Mouse (Mus musculus) kidney, adult 2 months (tissue): ENCODE results near the gene Tnrc6b.

Source experiments
- CTCF ChIP-seq: fragments of 200-500 bp; conservative IDR thresholded peaks from 2 replicates; pipeline ENCODE4 v1.5.1; 2011; ENCODE audit warnings: low read depth, mild to moderate bottlenecking, control low read depth, low read length, moderate library complexity, mixed read lengths; ENCODE audit not compliant: insufficient read depth, insufficient read length
- POLR2A ChIP-seq: fragments of 200-500 bp; IDR thresholded peaks from one replicate; pipeline ENCODE4 v1.6.1; 2011; ENCODE audit warnings: low read depth, low read length, control low read depth

DNA sequence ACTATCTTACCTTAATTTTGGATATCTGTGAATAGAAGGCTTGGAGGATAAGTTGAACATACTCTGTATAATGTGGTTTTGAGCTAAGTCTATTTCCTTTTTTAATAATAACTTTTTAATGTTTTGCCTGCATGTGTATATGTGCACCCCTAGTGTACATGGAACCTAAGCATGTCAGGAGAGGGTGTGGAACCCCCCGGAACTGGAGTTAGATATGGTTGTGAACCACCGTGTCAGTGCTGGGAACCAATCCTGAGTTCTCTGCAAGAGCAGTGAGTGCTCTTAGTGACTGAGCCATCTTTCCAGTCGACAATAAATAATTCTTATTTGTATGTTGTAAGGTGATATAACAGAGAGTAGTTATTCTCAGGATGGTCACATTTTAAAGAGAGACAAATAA lies 49.4 kb downstream of the Tnrc6b start:
- no peak for TF ChIP-seq CTCF
- TF ChIP-seq POLR2A = no peak
